ENCODE assay signal across 14 mouse cellular contexts in the genomic region with DNA sequence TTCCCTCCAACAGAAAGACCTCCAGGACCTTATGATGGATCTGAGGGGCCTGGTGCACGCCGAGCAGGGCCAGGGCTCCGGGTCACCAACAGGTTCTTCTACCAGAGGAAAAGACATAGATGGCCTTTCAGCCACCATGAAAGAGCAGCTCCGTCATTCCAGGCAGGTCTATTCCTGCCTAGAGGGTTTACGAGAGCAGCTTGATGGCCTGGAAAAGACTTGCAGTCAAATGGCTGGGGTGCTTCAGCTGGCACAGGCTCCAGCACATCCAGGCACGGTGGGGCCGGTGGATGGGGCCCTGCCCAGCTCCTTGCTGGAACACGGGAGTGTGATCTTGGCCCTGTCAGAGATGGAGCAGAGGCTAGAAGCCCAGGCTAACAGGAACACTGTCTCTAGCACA. TPM values are rescaled to one million over a fixed set of nuclear protein-coding genes. Genes with fewer than 3 reads are reported as not detected.
"Had no signal": no experiment of that assay in that cellular context is flagged by ENCODE, and none has a peak within 500 bp of the region (broad histone marks: within the 10 kb centered on the region; RNA-seq: fewer than 3 reads in every experiment).

No protein-coding gene starts in this region.

- H3K27me3 ChIP-seq: midbrain, embryonic 12.5 days; neural tube, embryonic 13.5 days had no signal

- H3K4me3 ChIP-seq: megakaryocyte, embryonic 14.5 days; midbrain, embryonic 12.5 days; neural tube, embryonic 13.5 days had no signal

- DNase-seq: kidney, adult 11 months; kidney, postnatal 14 days; lung, embryonic 14.5 days; lung, postnatal 10 days; retina, postnatal 1 day; right cerebral cortex, postnatal 4 days; spleen, adult 18-20 months; thymus, adult 2 months; thymus, postnatal 25 days had no signal

- ATAC-seq: midbrain, embryonic 16.5 days had no signal

- H3K9me3 ChIP-seq: megakaryocyte, embryonic 14.5 days; midbrain, embryonic 12.5 days; neural tube, embryonic 13.5 days had no signal

- H3K9ac ChIP-seq: lung, embryonic 14.5 days; midbrain, embryonic 12.5 days; neural tube, embryonic 13.5 days had no signal

- H3K27ac ChIP-seq: macrophage; midbrain, embryonic 12.5 days; neural tube, embryonic 13.5 days had no signal

- H3K4me2 ChIP-seq: lung, embryonic 14.5 days; midbrain, embryonic 12.5 days; neural tube, embryonic 13.5 days had no signal

RNA-seq across cellular contexts. Expression of a gene that starts 3.4 kb away (rescaled TPM):
- polyA plus RNA-seq: macrophage had no signal
